Mouse (Mus musculus): ENCODE measurements around the gene Exoc6b.

Exoc6b gene

GRCm38 (mm10) chr6:84976563-84976971, 92.7 kb downstream of the Exoc6b start:
- in situ Hi-C loops (cut with MboI, MseI) = no loop called here

- in situ Hi-C loops (cut with MboI, MseI) = no loop called here
These were observed 100.8 kb downstream of the Exoc6b start for GRCm38 (mm10) chr6:84968531-84968930.

DNA sequence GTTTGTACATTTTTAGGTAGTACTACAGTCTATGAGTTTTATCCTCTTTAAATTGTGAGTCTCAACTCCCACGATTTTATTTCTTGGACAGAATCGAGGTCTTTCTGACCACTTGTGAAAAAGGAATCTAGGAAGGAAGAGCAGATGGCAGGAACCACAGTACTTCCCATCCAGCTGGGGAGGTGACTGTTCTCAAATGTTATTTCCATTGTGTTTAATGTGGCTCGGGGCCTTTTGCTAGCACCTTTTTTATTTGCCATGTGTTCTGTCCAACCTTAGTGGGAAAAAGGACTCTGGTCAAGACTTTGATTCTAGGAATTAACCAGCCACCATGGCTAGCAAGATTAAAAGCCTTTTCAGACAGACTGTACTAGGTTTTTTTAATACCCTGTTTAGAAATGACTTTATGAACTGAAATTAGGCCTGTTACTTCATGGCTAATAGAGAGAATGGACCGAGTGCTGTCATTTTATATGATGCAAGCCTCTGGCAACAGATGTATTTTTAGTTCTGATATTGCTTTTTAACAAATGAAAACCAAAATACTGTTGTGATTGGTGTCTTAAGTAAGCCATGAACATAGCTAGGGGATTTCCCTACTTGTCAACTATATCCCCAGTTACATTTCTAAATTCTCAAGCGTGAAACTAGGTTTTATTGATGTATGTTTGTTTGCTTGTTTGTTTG, 104.4 kb downstream of the Exoc6b start:
- in situ Hi-C loops (cut with MboI, MseI) = no loop called here

DNA sequence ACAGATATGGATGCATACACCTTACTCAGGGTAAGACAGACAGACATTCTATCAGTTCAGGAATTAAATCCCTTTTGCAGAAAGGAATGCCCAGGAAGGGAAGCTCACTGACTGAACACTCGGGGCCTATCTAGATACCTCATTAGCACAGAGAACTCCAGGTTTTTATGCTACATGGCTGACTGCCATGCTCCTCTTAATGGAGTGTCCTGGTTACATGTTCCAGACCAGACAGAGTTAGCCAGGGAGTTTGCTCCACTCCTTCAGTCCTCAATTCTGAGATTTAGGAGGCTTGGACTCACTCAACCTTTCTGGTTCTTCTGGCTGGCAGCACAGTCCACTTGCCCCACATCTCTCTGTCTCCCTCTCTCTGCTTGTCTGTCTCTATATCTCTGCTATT, 106.3 kb downstream of the Exoc6b start:
- in situ Hi-C loops (cut with MboI, MseI) = no loop called here

DNA sequence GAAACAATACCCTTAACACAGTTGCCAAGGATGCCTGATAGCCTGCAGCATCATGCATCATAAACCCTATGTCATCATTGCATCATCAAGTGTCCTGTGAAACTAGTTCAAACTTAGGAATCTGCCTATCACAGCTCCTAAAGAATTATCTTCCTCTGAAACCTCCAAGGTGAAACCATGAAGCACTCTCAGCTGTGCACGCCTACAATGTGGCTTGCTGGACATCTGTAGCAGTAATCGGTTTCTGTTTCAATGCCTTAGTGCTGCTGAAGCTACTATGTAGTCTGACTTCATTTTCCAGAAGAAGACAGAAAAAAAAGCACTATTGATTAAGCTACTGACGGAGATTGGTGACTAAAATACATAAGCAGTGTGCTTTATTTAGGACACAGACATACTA, 107.5 kb downstream of the Exoc6b start:
- in situ Hi-C loops (cut with MboI, MseI) = no loop called here

GRCm38 (mm10) chr6:84959520-84959919, 109.8 kb downstream of the Exoc6b start:
- in situ Hi-C loops (cut with MboI, MseI) = no loop called here

- in situ Hi-C loops (cut with MboI, MseI) = no loop called here
These were observed 117.7 kb downstream of the Exoc6b start for GRCm38 (mm10) chr6:84951621-84952020.

DNA sequence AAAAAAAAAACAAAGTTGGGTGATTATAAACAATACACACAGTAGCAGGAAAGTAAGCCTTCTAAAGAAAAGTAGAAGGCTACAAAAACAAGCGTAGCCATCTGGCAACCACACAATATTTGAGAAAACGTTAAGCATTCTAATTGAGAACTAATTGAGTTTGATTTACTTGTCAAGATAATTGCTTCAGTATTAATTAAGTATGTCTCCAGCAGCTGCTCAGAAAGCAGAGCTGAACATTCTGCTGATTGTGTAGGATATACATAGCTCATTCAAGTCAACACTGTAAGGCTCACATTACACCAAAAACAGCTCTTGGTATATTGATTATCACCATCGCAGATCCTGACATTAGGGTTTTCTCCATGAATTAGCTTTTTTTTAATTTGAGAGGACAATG, 122.7 kb downstream of the Exoc6b start:
- in situ Hi-C loops (cut with MboI, MseI) = no loop called here

DNA sequence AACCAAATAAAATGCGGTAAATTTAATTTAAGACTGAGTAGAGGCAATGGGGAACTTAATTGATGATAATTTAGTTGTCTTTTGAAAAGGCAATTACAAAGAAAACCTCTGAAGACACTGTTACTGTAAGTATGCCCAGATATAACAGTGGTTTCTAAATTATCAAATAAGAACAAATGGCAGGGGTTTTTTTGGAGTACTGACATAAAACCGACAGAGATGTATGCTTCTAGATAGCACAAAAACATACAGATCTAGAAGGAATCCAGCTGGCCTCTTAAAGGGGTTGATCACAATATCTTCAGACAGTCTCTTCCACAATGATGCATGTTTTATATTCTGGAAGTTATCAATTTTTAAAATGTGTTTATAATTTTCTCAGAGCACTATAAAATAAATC, 123.2 kb downstream of the Exoc6b start:
- in situ Hi-C loops (cut with MboI, MseI) = no loop called here

GRCm38 (mm10) chr6:84932953-84933921, 136.1 kb downstream of the Exoc6b start:
- in situ Hi-C loops (cut with MboI, MseI) = no loop called here

GRCm38 (mm10) chr6:84931051-84931450, 138.3 kb downstream of the Exoc6b start:
- in situ Hi-C loops (cut with MboI, MseI) = no loop called here

- in situ Hi-C loops (cut with MboI, MseI) = no loop called here
These were observed 143.2 kb downstream of the Exoc6b start for GRCm38 (mm10) chr6:84926066-84926465.

- in situ Hi-C loops (cut with MboI, MseI) = no loop called here
These were observed 145.5 kb downstream of the Exoc6b start for GRCm38 (mm10) chr6:84923760-84924221.

- in situ Hi-C loops (cut with MboI, MseI) = loop anchor here (5.0 kb wide), 1 partner anchor 91 kb away; no protein-coding TSS in a partner anchor
These were observed 153.0 kb downstream of the Exoc6b start for GRCm38 (mm10) chr6:84916291-84916690.

- in situ Hi-C loops (cut with MboI, MseI) = loop anchor here (5.0 kb wide), 2 partner anchors 210 to 485 kb away; no protein-coding TSS in a partner anchor
These were observed 156.9 kb downstream of the Exoc6b start for GRCm38 (mm10) chr6:84912434-84912833.

GRCm38 (mm10) chr6:84899002-84899774, 170.1 kb downstream of the Exoc6b start:
- in situ Hi-C loops (cut with MboI, MseI) = no loop called here

GRCm38 (mm10) chr6:84893773-84894095, 175.6 kb downstream of the Exoc6b start:
- in situ Hi-C loops (cut with MboI, MseI) = no loop called here

GRCm38 (mm10) chr6:84892926-84893772, 176.2 kb downstream of the Exoc6b start:
- in situ Hi-C loops (cut with MboI, MseI) = no loop called here

- in situ Hi-C loops (cut with MboI, MseI) = no loop called here
These were observed 182.8 kb downstream of the Exoc6b start for GRCm38 (mm10) chr6:84886551-84886950.

DNA sequence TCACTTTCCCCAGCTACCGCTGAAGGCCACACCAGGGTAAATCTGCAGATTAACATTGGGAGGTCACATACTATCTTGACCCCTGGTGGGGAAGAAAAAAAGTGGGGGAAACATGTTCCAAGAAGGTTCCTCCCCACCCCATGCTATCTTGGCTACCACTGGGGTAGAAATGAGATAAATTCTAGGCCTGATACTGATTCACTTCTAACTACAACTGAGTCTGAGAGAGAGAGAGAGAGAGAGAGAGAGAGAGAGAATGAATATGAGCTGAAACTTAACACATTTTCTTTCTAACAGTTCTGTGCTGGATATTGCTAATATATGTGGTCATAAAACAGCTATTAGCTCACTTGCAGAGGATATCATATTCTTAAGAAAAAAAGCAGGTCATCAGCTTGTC, 184.2 kb downstream of the Exoc6b start:
- in situ Hi-C loops (cut with MboI, MseI) = no loop called here

GRCm38 (mm10) chr6:84883720-84884119, 185.6 kb downstream of the Exoc6b start:
- in situ Hi-C loops (cut with MboI, MseI) = no loop called here

Measured in regulatory T cell (primary cell).